Mouse (Mus musculus): ENCODE results near the gene Tmem238. TPM values are rescaled to one million over a fixed set of nuclear protein-coding genes. Genes with fewer than 3 reads are reported as not detected.

The Tmem238 gene
- polyA plus RNA-seq, 1 experiment from 2014 or later, result 6.6 TPM

DNA sequence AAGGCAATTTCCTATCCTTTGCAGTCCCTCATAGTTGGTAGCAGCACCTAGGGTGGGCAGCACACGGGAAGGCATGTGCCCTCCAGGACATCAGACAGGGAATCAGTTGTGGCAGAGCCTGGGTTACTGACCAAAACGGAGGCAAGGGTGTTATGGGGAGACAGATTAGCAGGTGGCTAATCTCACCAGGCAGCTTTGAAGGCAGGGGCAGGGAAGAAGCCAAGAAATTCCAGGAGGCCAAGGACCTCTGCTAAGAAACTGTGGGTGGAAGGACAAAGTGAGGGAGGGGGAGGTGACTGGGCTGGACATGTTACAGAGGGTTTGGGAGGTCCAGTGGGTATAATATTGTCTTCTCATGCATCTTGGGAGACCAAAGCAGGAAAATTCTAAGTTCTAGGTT lies 46.1 kb downstream of the Tmem238 start:
- WGBS, result 66% methylated on average over 2 of the region's 2 CpGs

DNA sequence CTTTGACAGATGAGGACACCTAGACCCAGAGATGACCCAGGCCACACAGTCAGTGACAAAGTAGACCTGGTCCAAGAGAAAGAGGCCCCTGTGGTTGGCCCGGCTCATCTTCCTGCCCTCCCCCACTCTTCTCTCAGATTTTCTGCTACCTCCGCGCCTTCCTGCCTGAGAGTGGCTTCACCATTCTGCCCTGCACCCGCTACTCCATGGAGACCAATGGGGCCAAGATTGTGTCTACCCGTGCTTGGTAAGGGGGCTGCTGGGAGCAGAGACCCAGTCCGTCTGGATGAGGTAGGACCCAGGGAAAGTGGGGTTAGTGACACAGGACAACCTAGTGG lies 47.0 kb downstream of the Tmem238 start:
- peak overlapping the region; percentile 40; the same call in 1 of the 2 replicates for H3K9ac ChIP-seq (ENCODE audit: low read depth, low read length)
- no peak overlapping the region for H3K4me3 ChIP-seq (ENCODE audit: low read depth, low read length)
- no peak overlapping the region for H3K4me2 ChIP-seq (ENCODE audit: low read depth, low read length)
- H3K36me3 ChIP-seq (ENCODE audit: control insufficient read depth, insufficient read depth, low read length), result peaks cover 48% of the 10 kb centered on the region
- ATAC-seq (ENCODE audit: low read depth) (no peak), DNase-seq (ENCODE audit: low spot score) (no peak)
- peaks cover 18% of the 10 kb centered on the region for H3K4me1 ChIP-seq (ENCODE audit: control insufficient read depth, insufficient read depth, low read length)
- no peaks in the 10 kb centered on the region for H3K9me3 ChIP-seq (ENCODE audit: control insufficient read depth, low read length)
- no peaks in the 10 kb centered on the region for H3K27me3 ChIP-seq (replicated peaks; ENCODE audit: control insufficient read depth, insufficient read depth, low read length)
- WGBS, result 86% methylated on average over 6 of the region's 6 CpGs
- no peak overlapping the region for H3K27ac ChIP-seq (replicated peaks; ENCODE audit: low read depth, low read length)

More for the DNA sequence above, 46.1 kb downstream of the Tmem238 start:
- ATAC-seq (ENCODE audit: low read depth) (no peak), DNase-seq (ENCODE audit: low spot score) (no peak)
- peaks cover 18% of the 10 kb centered on the region for H3K4me1 ChIP-seq (ENCODE audit: control insufficient read depth, insufficient read depth, low read length)
- peaks cover 48% of the 10 kb centered on the region for H3K36me3 ChIP-seq (ENCODE audit: control insufficient read depth, insufficient read depth, low read length)
- H3K9me3 ChIP-seq (ENCODE audit: control insufficient read depth, low read length), result no peaks in the 10 kb centered on the region
- H3K4me2 ChIP-seq (ENCODE audit: low read depth, low read length), result no peak overlapping the region
- H3K9ac ChIP-seq (ENCODE audit: low read depth, low read length), result no peak overlapping the region
- no peaks in the 10 kb centered on the region for H3K27me3 ChIP-seq (replicated peaks; ENCODE audit: control insufficient read depth, insufficient read depth, low read length)
- no peak overlapping the region for H3K27ac ChIP-seq (replicated peaks; ENCODE audit: low read depth, low read length)
- H3K4me3 ChIP-seq (ENCODE audit: low read depth, low read length), result no peak overlapping the region

DNA sequence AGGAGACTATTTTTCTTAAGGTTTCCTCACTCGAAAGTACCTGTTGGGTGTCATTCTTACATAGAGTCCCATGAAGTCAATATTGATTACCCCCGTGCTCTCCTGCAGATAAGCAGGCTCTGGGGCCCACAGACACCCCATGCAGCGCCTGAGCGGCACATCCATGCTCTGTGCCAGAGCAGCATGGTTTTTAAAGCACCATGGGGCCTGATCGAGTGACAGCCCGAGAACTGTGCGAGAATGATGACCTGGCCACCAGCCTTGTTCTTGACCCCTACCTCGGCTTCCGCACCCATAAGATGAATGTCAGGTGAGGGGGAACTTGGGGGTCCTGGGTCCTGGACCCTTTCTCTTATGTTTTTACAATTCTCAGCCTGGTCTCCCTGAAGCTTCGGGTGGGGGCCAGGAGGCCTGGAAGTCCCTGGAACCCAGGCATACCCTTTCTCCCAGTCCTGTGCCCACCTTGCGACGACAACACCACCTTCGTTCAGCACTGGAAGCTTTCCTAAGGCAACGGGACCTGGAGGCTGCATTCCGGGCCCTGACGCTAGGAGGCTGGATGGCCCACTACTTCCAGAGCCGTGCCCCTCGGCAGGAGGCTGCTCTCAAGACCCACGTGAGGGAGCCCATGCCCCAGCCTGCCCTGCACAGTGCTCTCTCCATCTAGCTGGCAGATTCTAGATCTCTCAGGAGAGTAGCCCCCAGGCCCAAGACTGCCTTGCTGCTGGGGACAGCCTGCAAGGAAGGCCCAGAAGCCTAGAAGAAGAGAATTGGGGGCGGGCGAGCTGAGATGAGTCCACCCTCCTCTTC lies 47.6 kb downstream of the Tmem238 start:
- WGBS, result 89% methylated on average over 21 of the region's 21 CpGs
- Histone ChIP-seq H3K4me3 (ENCODE audit: low read depth, low read length) (peak overlapping the region; percentile 78), H3K27ac (replicated peaks; ENCODE audit: low read depth, low read length) (no peak overlapping the region), H3K9me3 (ENCODE audit: control insufficient read depth, low read length) (no peaks in the 10 kb centered on the region), H3K9ac (ENCODE audit: low read depth, low read length) (peak overlapping the region; percentile 87), H3K36me3 (ENCODE audit: control insufficient read depth, insufficient read depth, low read length) (peaks cover 45% of the 10 kb centered on the region), H3K27me3 (replicated peaks; ENCODE audit: control insufficient read depth, insufficient read depth, low read length) (no peaks in the 10 kb centered on the region), H3K4me1 (ENCODE audit: control insufficient read depth, insufficient read depth, low read length) (peaks cover 18% of the 10 kb centered on the region), H3K4me2 (ENCODE audit: low read depth, low read length) (peak overlapping the region; percentile 74)
- no peak for ATAC-seq (ENCODE audit: low read depth)
- DNase-seq (ENCODE audit: low spot score), result no peak

DNA sequence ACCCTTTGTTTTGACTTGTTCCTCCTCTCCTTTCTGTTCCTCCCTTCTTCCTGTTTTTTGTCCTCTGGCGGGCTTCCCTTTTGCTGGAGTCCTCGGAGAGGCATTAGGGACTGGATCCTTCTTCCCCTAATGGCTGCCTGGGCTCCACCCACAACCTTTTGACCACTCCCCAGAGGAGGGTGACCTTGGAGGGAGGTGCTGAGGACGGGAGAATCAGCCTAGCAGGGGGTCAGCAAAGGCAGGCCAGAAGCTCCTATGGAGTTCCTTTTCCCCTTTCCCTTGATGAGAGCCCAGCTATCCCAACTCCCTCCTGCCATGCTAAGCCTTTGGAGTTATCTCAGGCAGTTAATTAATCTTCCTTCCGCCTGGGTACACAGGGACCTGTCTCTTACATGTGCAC lies 48.3 kb downstream of the Tmem238 start:
- Histone ChIP-seq H3K4me3 (ENCODE audit: low read depth, low read length) (peak overlapping the region; percentile 78), H3K36me3 (ENCODE audit: control insufficient read depth, insufficient read depth, low read length) (peaks cover 38% of the 10 kb centered on the region), H3K4me2 (ENCODE audit: low read depth, low read length) (peak overlapping the region; percentile 74), H3K27ac (replicated peaks; ENCODE audit: low read depth, low read length) (peak overlapping the region; percentile 88), H3K27me3 (replicated peaks; ENCODE audit: control insufficient read depth, insufficient read depth, low read length) (no peaks in the 10 kb centered on the region), H3K4me1 (ENCODE audit: control insufficient read depth, insufficient read depth, low read length) (peaks cover 18% of the 10 kb centered on the region), H3K9me3 (ENCODE audit: control insufficient read depth, low read length) (no peaks in the 10 kb centered on the region), H3K9ac (ENCODE audit: low read depth, low read length) (peak overlapping the region; percentile 87)
- DNase-seq (ENCODE audit: low spot score) (peak; percentile 42), ATAC-seq (ENCODE audit: low read depth) (no peak)
- WGBS, result 7% methylated on average over 4 of the region's 4 CpGs

DNA sequence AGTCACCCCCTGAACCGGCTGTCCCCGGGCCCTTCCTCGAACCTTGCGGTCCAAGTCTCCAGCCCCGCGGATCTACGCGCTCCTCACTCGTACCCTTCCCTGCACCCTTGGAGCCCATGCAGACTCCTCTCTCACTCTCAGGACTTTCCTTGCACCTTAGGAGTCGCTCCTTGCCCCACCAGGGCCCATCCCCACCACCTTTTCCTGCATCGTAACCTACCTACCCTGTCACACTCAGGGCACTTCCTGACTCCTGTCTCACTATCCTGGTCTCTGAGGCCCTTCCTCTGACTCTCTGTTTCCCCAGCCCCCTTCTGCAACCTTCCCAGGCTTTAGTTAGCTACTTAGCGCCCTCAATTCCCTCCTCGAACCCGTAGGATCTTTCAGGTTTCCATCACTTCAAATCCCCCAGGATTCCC lies 49.1 kb downstream of the Tmem238 start:
- ATAC-seq (ENCODE audit: low read depth) (peak; percentile 4), DNase-seq (ENCODE audit: low spot score) (no peak)
- H3K27me3 ChIP-seq (replicated peaks; ENCODE audit: control insufficient read depth, insufficient read depth, low read length), result no peaks in the 10 kb centered on the region
- H3K9ac ChIP-seq (ENCODE audit: low read depth, low read length), result peak overlapping the region; percentile 87
- H3K4me3 ChIP-seq (ENCODE audit: low read depth, low read length), result peak overlapping the region; percentile 78
- peaks cover 18% of the 10 kb centered on the region for H3K4me1 ChIP-seq (ENCODE audit: control insufficient read depth, insufficient read depth, low read length)
- WGBS, result 4% methylated on average over 14 of the region's 14 CpGs
- no peaks in the 10 kb centered on the region for H3K9me3 ChIP-seq (ENCODE audit: control insufficient read depth, low read length)
- H3K36me3 ChIP-seq (ENCODE audit: control insufficient read depth, insufficient read depth, low read length), result peaks cover 29% of the 10 kb centered on the region
- peak overlapping the region; percentile 88 for H3K27ac ChIP-seq (replicated peaks; ENCODE audit: low read depth, low read length)
- H3K4me2 ChIP-seq (ENCODE audit: low read depth, low read length), result peak overlapping the region; percentile 74

DNA sequence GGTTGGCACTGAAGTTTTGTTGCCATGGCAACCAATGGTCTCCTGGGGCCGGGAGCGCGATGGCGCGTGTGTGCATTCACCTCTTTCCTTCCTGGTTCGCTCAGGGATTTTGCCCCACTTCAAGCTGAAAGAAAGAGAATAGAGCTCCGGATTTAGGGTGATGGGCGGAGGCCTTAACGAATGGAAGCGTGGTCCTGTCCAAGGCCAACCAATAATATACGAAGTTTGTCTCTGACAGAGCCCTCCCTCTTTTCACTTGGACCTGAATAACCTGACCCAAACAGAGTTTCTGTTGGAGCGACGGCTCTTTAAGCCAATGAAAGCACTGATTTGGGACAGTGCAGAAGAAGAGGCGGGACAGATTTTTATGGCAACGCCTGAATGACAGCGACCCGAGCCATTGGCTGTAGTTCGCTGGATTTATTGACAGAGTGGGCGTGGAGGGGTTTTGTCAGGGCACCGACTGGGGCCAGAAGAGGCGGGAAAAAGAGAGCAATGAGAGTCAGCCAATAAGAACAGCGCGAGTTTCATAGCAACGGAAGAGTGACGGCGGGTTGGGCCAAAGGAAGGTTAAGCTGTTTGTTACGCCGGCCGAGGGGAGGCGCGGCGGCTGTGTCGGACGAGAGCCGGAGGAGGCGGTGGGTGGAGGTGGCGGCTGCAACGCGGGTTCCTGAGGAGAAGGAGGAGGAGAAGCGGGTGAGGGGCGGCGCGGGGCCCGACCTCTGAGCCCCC lies 49.7 kb downstream of the Tmem238 start, which contains the start of gene Kmt5c:
Gene Kmt5c (plus strand): TSS at position 572 of the 732 bp plus-strand sequence.
- under 1% methylated on average over 26 of the region's 44 CpGs for WGBS
- DNase-seq (ENCODE audit: low spot score) (peak; percentile 100), ATAC-seq (ENCODE audit: low read depth) (peak; percentile 97)
- peaks cover 29% of the 10 kb centered on the region for H3K36me3 ChIP-seq (ENCODE audit: control insufficient read depth, insufficient read depth, low read length)
- H3K4me3 ChIP-seq (ENCODE audit: low read depth, low read length), result peak within 1 kb of the TSS; percentile 78
- no peaks in the 10 kb centered on the region for H3K27me3 ChIP-seq (replicated peaks; ENCODE audit: control insufficient read depth, insufficient read depth, low read length)
- H3K4me1 ChIP-seq (ENCODE audit: control insufficient read depth, insufficient read depth, low read length), result peaks cover 18% of the 10 kb centered on the region
- H3K27ac ChIP-seq (replicated peaks; ENCODE audit: low read depth, low read length), result peak within 1 kb of the TSS; percentile 88
- H3K4me2 ChIP-seq (ENCODE audit: low read depth, low read length), result peak within 1 kb of the TSS; percentile 74
- H3K9ac ChIP-seq (ENCODE audit: low read depth, low read length), result peak within 1 kb of the TSS; percentile 87
- no peaks in the 10 kb centered on the region for H3K9me3 ChIP-seq (ENCODE audit: control insufficient read depth, low read length)

DNA sequence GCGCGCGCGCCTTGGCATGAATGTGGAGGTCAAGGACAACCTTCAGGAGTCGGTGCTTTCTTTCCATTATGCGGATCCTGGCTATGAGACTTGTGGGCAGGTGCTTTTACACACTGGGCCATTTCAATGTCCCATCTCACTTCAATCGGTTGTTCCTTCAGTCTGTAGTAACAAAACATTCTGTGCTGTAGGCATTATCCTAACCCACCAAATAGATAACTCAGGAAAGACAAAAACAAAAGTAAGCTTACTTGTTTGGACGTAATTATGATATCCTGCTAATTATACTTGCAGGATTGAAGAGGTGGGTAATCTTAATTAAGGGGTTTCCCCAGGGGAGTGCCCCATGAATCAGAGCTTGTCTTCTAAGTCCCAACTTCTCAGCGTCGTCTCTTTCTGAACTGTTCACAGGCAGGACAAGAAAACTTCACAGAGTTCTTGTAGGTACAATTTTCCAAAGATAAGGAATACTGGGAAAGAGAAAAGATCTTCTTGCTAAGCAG lies 50.4 kb downstream of the Tmem238 start:
- peak overlapping the region; percentile 37 for H3K4me3 ChIP-seq (ENCODE audit: low read depth, low read length)
- peak overlapping the region; percentile 82 for H3K27ac ChIP-seq (replicated peaks; ENCODE audit: low read depth, low read length)
- WGBS, result 49% methylated on average over 10 of the region's 10 CpGs
- ATAC-seq (ENCODE audit: low read depth), result no peak
- peaks cover 18% of the 10 kb centered on the region for H3K4me1 ChIP-seq (ENCODE audit: control insufficient read depth, insufficient read depth, low read length)
- H3K36me3 ChIP-seq (ENCODE audit: control insufficient read depth, insufficient read depth, low read length), result peaks cover 23% of the 10 kb centered on the region
- H3K9ac ChIP-seq (ENCODE audit: low read depth, low read length), result peak overlapping the region; percentile 8; the same call in 1 of the 2 replicates
- no peaks in the 10 kb centered on the region for H3K9me3 ChIP-seq (ENCODE audit: control insufficient read depth, low read length)
- DNase-seq (ENCODE audit: low spot score), result no peak
- H3K4me2 ChIP-seq (ENCODE audit: low read depth, low read length), result peak overlapping the region; percentile 60
- H3K27me3 ChIP-seq (replicated peaks; ENCODE audit: control insufficient read depth, insufficient read depth, low read length), result no peaks in the 10 kb centered on the region
